Mouse (Mus musculus) heart, embryonic 11.5 days (tissue): Measurements from ENCODE around the gene H2-DMa. TPM values are rescaled to one million over a fixed set of nuclear protein-coding genes. Genes with fewer than 3 reads are reported as not detected.
A peak's percentile ranks its signal among the peaks of the same experiment; 100 is the strongest.

Experiments used
- ATAC-seq: fragments of 200-750 bp; cut with Nextera tagmentation; replicated peaks from 2 replicates; pipeline ENCODE4 v1.8.0; 2017; ENCODE audit warnings: moderate library complexity; ENCODE audit not compliant: insufficient number of reproducible peaks, low FRiP score, low TSS enrichment
- H3K27ac ChIP-seq: fragments of 300-500 bp; sonication (generic); 2 replicates; pipeline ENCODE4 v1.5.1; 2014; ENCODE audit warnings: mild to moderate bottlenecking, low read depth, low read length
- H3K27me3 ChIP-seq: fragments of 300-500 bp; sonication (generic); 2 replicates; pipeline ENCODE4 v1.6.1; 2014; ENCODE audit warnings: mild to moderate bottlenecking, low read length, mixed read lengths; ENCODE audit not compliant: control insufficient read depth, insufficient read depth
- H3K36me3 ChIP-seq: fragments of 300-500 bp; sonication (generic); 2 replicates; pipeline ENCODE4 v1.6.1; 2014; ENCODE audit warnings: mild to moderate bottlenecking, low read length, moderate library complexity, mixed read lengths; ENCODE audit not compliant: control insufficient read depth, insufficient read depth
- H3K4me1 ChIP-seq: fragments of 300-500 bp; sonication (generic); 2 replicates; pipeline ENCODE4 v1.6.1; 2014; ENCODE audit warnings: low read length; ENCODE audit not compliant: control insufficient read depth, insufficient read depth
- H3K4me2 ChIP-seq: fragments of 300-500 bp; sonication (generic); 2 replicates; pipeline ENCODE4 v1.6.1; 2014; ENCODE audit warnings: mild to moderate bottlenecking, moderate library complexity
- H3K4me3 ChIP-seq: fragments of 300-500 bp; sonication (generic); 2 replicates; pipeline ENCODE4 v1.5.1; 2014; ENCODE audit warnings: low read depth, low read length
- H3K9ac ChIP-seq: fragments of 300-500 bp; sonication (generic); 2 replicates; pipeline ENCODE4 v1.6.1; 2014; ENCODE audit warnings: mild to moderate bottlenecking, low read depth, low read length, moderate library complexity
- H3K9me3 ChIP-seq: fragments of 300-500 bp; sonication (generic); replicated peaks from 2 replicates; pipeline ENCODE4 v1.6.1; 2016; ENCODE audit warnings: low read length; ENCODE audit not compliant: control insufficient read depth
- WGBS: fragments of 180-500 bp; shearing (Covaris S2); extraction: QIAGEN DNeasy Blood & Tissue Kit; methylation state at CpG from one replicate; pipeline ENCODE4 v1.1.7; 2014; ENCODE audit not compliant: insufficient replicate concordance; 5-methylcytosine and 5-hydroxymethylcytosine counted together
- polyA plus RNA-seq: library from polyadenylated mRNA; unstranded; fragments of >200 nt; fragmentation: Nextera tagmentation; extraction: Ambion mirVana; gene quantifications from 2 replicates; pipeline ENCODE4 v1.2.1, GENCODE M21; 2014

Gene H2-DMa
- polyA plus RNA-seq, 1 experiment from 2014 or later = 8.1 TPM

- H3K27ac ChIP-seq = no peak overlapping the region
- H3K4me3 ChIP-seq = no peak overlapping the region
- H3K9ac ChIP-seq = no peak overlapping the region
- H3K9me3 ChIP-seq = no peaks in the 10 kb centered on the region
- no peak for ATAC-seq
- H3K27me3 ChIP-seq = peaks cover 44% of the 10 kb centered on the region
- WGBS = 64% methylated on average over 15 of the region's 15 CpGs
- H3K4me1 ChIP-seq = peaks cover 7% of the 10 kb centered on the region; the same call in 1 of the 2 replicates
- H3K4me2 ChIP-seq = no peak overlapping the region
- no peaks in the 10 kb centered on the region for H3K36me3 ChIP-seq
These were observed 64.4 kb downstream of the H2-DMa start for GRCm38 (mm10) chr17:34183564-34184219.

DNA sequence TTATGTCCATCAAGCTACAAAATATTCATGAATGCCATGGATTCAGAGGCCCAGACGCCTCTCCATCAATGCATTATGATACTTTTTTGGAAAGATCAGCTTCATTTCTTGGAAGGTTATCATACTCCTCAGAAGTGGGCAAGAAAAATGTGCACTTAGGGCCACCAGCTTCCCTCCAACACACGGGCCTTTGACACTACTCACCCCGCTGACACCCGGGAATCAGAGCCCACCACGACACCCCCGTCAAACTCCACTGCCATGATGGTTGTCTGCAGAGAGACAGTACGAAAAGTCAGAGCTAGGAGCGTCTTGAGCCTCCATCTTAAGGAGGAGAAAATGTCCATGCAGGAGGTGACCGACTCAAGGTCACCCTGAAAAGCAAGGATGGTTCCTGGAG, 66.2 kb downstream of the H2-DMa start:
- no peak overlapping the region for H3K27ac ChIP-seq
- no peak overlapping the region for H3K4me3 ChIP-seq
- 82% methylated on average over 9 of the region's 9 CpGs for WGBS
- ATAC-seq = no peak
- H3K4me2 ChIP-seq = no peak overlapping the region
- H3K36me3 ChIP-seq = no peaks in the 10 kb centered on the region
- H3K4me1 ChIP-seq = peaks cover 7% of the 10 kb centered on the region; the same call in 1 of the 2 replicates
- H3K9ac ChIP-seq = no peak overlapping the region
- peaks cover 62% of the 10 kb centered on the region for H3K27me3 ChIP-seq
- H3K9me3 ChIP-seq = no peaks in the 10 kb centered on the region

DNA sequence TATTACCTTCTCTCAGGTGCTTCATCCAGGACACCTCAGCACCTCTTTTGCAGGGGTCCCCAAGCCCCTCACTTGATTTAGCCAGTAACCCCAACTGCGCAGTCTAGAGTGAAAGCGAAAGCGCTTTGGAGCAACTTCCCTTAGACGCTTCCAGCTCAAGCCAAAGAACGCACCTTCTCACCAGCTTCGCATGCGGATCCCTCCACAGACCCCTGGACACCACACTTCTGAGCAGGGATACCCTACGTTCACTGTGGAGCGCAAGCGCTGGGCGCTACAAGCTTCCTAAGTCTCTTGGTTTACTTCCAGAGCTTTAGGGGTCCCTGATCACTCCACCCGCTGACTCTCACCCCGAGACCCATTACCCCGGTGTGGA, 67.5 kb downstream of the H2-DMa start:
- Histone ChIP-seq H3K36me3 (no peaks in the 10 kb centered on the region), H3K27ac (no peak overlapping the region), H3K4me1 (peaks cover 7% of the 10 kb centered on the region; the same call in 1 of the 2 replicates), H3K9me3 (no peaks in the 10 kb centered on the region), H3K27me3 (peaks cover 70% of the 10 kb centered on the region), H3K4me3 (peak overlapping the region; percentile 44), H3K9ac (0 out of 2 replicates have a peak overlapping the region, but pooled peaks have one; percentile 3), H3K4me2 (peak overlapping the region; percentile 81)
- no peak; the same call in 1 of the 2 replicates for ATAC-seq
- 4% methylated on average over 14 of the region's 14 CpGs for WGBS

GRCm38 (mm10) chr17:34187261-34187916, 68.0 kb downstream of the H2-DMa start, which contains the start of the genes Tap1 and Psmb9:
Gene Tap1 (plus strand): TSS chr17:34187553.
Gene Psmb9 (minus strand): TSS chr17:34187764.
- no peaks in the 10 kb centered on the region for H3K36me3 ChIP-seq
- WGBS = under 1% methylated on average over 46 of the region's 46 CpGs
- H3K4me1 ChIP-seq = peaks cover 7% of the 10 kb centered on the region; the same call in 1 of the 2 replicates
- peak within 1 kb of the TSS; percentile 60 for H3K9ac ChIP-seq
- no peaks in the 10 kb centered on the region for H3K9me3 ChIP-seq
- ATAC-seq = peak; percentile 77
- no peak within 1 kb of the TSS for H3K27ac ChIP-seq
- peaks cover 76% of the 10 kb centered on the region for H3K27me3 ChIP-seq
- peak within 1 kb of the TSS; percentile 44 for H3K4me3 ChIP-seq
- H3K4me2 ChIP-seq = peak within 1 kb of the TSS; percentile 81

DNA sequence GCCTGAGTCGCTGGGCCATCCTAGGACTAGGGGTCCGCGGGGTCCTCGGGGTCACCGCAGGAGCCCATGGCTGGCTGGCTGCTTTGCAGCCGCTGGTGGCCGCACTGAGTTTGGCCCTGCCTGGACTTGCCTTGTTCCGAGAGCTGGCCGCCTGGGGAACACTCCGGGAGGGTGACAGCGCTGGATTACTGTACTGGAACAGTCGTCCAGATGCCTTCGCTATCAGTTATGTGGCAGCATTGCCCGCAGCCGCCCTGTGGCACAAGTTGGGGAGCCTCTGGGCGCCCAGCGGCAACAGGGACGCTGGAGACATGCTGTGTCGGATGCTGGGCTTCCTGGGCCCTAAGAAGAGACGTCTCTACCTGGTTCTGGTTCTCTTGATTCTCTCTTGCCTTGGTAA, 68.7 kb downstream of the H2-DMa start:
- Histone ChIP-seq H3K9me3 (no peaks in the 10 kb centered on the region), H3K27ac (no peak overlapping the region), H3K27me3 (peaks cover 78% of the 10 kb centered on the region), H3K9ac (peak overlapping the region; percentile 60), H3K4me2 (peak overlapping the region; percentile 81), H3K4me1 (peaks cover 7% of the 10 kb centered on the region; the same call in 1 of the 2 replicates), H3K4me3 (peak overlapping the region; percentile 44), H3K36me3 (no peaks in the 10 kb centered on the region)
- 5% methylated on average over 20 of the region's 20 CpGs for WGBS
- no peak; the same call in 1 of the 2 replicates for ATAC-seq

Other genes starting within 250 kb of the H2-DMa start
- not detected in 2 replicates for gene Gm7029, start 245.7 kb upstream of the H2-DMa start, polyA plus RNA-seq
- gene Kifc1, start 228.9 kb upstream of the H2-DMa start, polyA plus RNA-seq = 8.1 and 11.8 TPM in 2 replicates
- not detected in 2 replicates for gene Platr17, start 214.4 kb upstream of the H2-DMa start, polyA plus RNA-seq
- 26.4 and 37.0 TPM in 2 replicates for gene Daxx, start 210.1 kb upstream of the H2-DMa start, polyA plus RNA-seq
- gene Tapbp, start 203.6 kb upstream of the H2-DMa start, polyA plus RNA-seq = 22.0 and 23.4 TPM in 2 replicates
- 7.2 and 7.8 TPM in 2 replicates for gene Zbtb22, start 203.6 kb upstream of the H2-DMa start, polyA plus RNA-seq
- 25.8 and 27.8 TPM in 2 replicates for gene Rgl2, start 190.0 kb upstream of the H2-DMa start, polyA plus RNA-seq
- gene Pfdn6, start 179.2 kb upstream of the H2-DMa start, polyA plus RNA-seq = 147 and 151 TPM in 2 replicates
- 18.3 and 19.7 TPM in 2 replicates for gene Wdr46, start 178.9 kb upstream of the H2-DMa start, polyA plus RNA-seq
- gene B3galt4, start 168.1 kb upstream of the H2-DMa start, polyA plus RNA-seq = 2.8 and 5.9 TPM in 2 replicates
- 28.1 and 29.5 TPM in 2 replicates for gene Vps52, start 163.7 kb upstream of the H2-DMa start, polyA plus RNA-seq
- gene Rps18, start 163.5 kb upstream of the H2-DMa start, polyA plus RNA-seq = 1,135 and 1,150 TPM in 2 replicates
- 13.8 and 13.9 TPM in 2 replicates for gene H2-K1, start 119.2 kb upstream of the H2-DMa start, polyA plus RNA-seq
- 3.9 and 4.4 TPM in 2 replicates for gene Ring1, start 94.9 kb upstream of the H2-DMa start, polyA plus RNA-seq
- 29.4 and 35.5 TPM in 2 replicates for gene H2-Ke6, start 91.5 kb upstream of the H2-DMa start, polyA plus RNA-seq
- 61.4 and 67.2 TPM in 2 replicates for gene Slc39a7, start 87.9 kb upstream of the H2-DMa start, polyA plus RNA-seq
- gene Rxrb, start 87.7 kb upstream of the H2-DMa start, polyA plus RNA-seq = 13.8 and 14.6 TPM in 2 replicates
- gene Col11a2, start 80.1 kb upstream of the H2-DMa start, polyA plus RNA-seq = 0.31 and 0.70 TPM in 2 replicates
- gene H2-Oa, start 27.2 kb upstream of the H2-DMa start, polyA plus RNA-seq = 0.34 and 1.2 TPM in 2 replicates
- gene Brd2, start 3.1 kb downstream of the H2-DMa start, polyA plus RNA-seq = 59.7 and 105 TPM in 2 replicates
- gene H2-DMb2, start 23.8 kb downstream of the H2-DMa start, polyA plus RNA-seq = 0.20 TPM in 1 of 2 replicates, not detected in the other
- 0.27 and 0.29 TPM in 2 replicates for gene H2-DMb1, start 33.5 kb downstream of the H2-DMa start, polyA plus RNA-seq
- 0.63 and 0.86 TPM in 2 replicates for gene Tap1, start 68.0 kb downstream of the H2-DMa start, polyA plus RNA-seq
- 0.42 and 0.59 TPM in 2 replicates for gene Psmb9, start 68.2 kb downstream of the H2-DMa start, polyA plus RNA-seq
- 1.5 and 2.5 TPM in 2 replicates for gene Psmb8, start 78.2 kb downstream of the H2-DMa start, polyA plus RNA-seq
- 0.44 and 1.4 TPM in 2 replicates for gene Tap2, start 84.0 kb downstream of the H2-DMa start, polyA plus RNA-seq
- gene H2-Ob, start 119.4 kb downstream of the H2-DMa start, polyA plus RNA-seq = not detected in 2 replicates
- 11.7 and 13.5 TPM in 2 replicates for gene H2-Ab1, start 138.1 kb downstream of the H2-DMa start, polyA plus RNA-seq
- gene H2-Aa, start 168.3 kb downstream of the H2-DMa start, polyA plus RNA-seq = not detected in 2 replicates
- gene H2-Eb1, start 186.3 kb downstream of the H2-DMa start, polyA plus RNA-seq = 1.5 and 2.3 TPM in 2 replicates
- not detected in 2 replicates for gene H2-Eb2, start 206.1 kb downstream of the H2-DMa start, polyA plus RNA-seq
- not detected in 2 replicates for gene Btnl2, start 235.3 kb downstream of the H2-DMa start, polyA plus RNA-seq